Mouse (Mus musculus) thymus, postnatal 10 days (tissue): ENCODE data around the gene Ssbp4.

ENCODE experiments used
- DNase-seq, 2 experiments: peaks; one replicate each; pipeline ENCODE4 v3.0.0; 2021; ENCODE audit warnings: low spot score in 2 of 2

The Ssbp4 gene

DNA sequence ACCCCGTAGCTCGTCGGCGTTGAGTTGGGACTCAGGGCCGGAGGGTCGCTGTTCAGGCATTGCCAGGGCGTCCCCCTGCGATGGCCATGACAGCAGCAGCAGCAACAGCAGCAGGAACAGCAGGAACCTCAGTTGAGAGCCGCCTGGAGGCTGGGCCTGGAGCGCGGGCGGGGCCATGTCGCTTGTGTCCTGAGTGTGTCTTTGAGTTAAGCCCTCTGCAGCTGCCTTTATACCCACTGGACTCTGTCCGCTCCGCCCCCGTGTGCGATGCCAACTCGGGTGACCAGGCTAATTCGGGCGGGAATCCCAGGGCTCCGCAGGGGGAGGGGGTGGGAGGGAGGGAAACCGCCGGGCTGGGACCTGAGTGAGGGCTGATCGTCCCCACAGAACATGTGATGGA lies 22.8 kb upstream of the Ssbp4 start:
- DNase-seq: no peak

DNA sequence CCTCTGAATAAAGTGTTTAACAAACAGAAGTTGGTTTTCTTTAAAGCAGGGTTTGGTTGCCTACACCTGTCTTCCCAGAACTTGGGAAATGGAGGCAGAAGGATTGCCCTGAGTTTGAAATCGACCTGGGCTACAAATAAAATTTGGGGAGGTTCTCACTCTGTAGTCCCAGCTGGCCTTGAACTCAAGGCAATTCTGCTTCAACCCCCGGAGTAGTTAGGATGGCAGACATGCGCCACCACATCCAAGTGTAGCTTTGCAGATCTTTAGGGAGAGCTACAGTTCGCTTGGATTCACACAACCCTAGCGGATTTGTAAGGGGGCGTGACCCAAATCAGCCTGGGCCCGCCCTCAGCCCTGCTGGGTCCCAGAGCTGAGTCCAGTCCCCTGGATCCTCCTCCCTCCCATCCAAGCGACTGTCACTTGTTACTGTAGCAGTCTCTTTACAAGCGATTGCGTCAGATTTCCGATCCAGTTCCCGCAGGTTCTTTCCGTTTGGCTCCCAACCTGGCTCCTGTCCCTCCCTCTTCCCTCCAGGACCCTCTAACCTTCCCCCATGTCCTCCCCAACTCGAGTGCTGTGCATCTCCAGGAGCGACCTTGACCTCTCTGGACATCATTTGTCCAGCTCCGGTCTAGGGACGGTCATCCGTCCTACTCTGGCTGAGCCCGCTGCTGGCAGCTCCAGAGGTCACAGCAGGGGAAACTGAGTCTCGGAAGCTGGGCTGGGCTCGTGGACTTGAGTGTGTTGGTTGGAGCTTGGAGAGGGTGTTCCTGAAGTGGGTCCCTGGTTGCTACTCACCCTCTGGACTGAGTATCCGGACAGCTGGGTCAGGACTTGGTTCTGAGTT lies 22.1 kb upstream of the Ssbp4 start:
- no peak for DNase-seq

DNA sequence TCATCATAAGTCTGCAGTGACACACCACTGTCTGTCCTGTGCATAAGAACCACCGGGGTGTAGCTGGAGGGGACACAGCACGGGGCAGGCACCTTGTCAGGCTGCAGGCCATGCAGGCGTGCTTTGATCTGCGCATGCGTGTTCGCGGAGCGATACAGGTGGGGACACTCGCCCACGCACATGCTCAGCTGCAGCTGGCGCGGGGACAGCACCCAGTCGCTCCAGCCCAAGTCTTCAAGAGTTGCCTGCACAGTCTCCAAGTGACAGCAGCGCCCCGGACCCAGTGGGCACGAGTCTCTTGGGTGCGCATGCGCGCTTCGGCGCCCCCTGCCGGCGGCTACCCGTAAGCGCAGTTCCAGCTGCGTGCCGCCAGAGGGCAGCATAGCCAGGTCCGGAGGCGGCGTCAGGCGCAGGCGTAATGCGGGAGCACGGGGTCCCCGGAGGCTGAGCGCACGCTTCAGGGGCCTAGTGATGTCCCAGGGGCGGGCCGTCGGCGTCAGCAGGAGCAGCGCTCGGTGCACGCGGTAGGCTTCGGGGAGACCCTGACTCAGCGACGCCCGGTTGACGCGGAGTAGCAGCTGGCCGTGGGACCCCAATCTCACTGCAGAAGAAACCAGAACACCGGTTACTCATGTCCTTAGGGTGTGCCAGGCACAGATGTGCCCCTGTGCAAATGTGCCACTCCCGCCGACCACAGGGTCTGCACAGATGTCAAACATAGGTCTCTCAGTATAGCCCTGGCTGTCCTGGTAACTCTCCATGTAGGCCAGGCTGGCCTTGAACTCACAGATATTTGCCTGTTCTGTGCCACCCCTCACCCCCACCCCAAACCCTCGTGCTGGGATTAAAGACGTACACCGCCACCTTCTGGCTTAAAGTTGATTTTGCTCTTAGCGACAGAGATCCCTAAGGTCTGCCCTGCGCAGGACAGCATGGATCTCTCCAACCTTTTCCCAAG lies 21.2 kb upstream of the Ssbp4 start:
- DNase-seq: peak; percentile 88 to 89

DNA sequence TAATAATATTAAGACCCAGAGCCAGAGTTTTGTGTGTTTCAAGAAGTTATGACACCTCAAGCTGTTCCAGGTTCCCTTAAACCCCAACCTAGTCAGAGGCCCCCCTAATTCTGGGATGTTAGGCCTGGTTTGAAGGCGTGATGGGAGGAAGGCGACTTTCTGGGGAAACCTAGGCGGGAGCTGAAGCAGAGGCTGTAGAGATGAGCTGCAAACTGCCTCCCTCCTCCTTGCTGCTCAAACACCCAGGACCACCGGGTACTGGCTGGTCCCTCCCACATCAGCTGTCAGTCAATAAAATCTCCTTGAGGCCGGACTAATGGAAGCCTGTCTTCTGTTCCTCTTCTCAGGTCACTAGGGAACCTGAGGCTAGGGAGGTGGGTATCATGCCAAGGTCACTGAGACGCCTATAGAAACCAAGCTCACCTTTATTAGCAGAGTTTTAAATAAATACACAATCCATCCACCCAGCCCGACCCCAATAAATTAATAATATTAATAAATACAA lies 20.4 kb upstream of the Ssbp4 start:
- DNase-seq: no peak

DNA sequence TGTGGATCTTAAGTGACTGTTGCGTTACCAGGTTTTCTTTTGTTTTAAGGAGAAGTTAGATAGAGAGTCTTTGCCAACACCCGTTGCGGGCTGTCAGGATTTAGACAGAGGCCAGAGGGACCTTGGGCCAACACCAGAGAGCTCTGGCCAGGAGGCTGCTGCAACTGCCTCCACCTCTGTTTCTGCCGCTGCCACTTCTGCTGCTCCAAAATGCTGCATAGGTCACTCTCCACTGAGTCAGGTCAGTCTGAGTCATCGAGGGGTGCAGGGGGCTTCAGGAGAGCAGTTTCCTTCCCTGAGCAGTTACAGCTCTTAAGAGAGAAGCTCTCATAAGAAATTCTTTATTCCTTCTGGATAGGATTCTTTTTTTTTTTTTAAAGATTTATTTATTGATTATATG lies 18.4 kb upstream of the Ssbp4 start:
- no peak for DNase-seq

DNA sequence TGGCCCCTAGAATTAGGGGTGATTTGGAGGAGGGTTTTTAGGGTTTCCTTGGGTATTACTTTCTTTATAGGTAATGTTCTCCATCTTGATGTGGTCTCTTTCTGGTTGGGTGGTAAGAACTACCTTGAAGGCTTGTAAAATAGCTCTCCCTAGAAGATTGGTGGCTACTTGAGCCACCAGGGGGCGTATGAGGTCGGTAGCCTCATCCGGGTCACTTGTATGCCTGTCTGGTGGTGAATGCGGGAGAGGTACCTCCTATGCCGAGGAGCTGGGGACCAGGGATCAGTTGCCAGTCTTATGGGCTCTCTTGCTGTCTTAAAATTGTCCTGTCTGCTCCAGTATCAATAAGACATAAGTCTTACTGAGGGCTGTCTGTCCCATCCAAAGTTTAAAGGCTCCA lies 16.4 kb upstream of the Ssbp4 start:
- DNase-seq: peak in 1 of 2 experiments; percentile 64

DNA sequence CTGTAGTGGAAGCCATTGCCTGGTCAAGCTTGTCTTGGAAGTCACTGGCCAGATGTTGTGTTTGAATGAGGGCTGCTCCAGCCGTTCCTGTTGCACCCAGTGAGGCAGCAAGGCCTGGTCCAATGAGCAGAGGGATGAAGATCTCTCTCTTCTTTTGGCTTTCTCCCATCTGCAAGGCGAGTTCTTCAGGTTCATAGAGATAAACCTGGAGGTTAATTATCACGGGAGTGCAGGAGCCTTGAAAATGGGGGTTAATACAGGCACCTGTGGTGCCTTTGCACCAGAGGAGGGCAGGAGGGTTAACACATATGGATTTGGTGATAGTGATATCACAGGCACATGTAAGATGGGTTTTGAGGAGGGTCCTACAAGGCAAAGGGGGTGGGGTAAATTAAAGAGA lies 13.5 kb upstream of the Ssbp4 start:
- DNase-seq: no peak

DNA sequence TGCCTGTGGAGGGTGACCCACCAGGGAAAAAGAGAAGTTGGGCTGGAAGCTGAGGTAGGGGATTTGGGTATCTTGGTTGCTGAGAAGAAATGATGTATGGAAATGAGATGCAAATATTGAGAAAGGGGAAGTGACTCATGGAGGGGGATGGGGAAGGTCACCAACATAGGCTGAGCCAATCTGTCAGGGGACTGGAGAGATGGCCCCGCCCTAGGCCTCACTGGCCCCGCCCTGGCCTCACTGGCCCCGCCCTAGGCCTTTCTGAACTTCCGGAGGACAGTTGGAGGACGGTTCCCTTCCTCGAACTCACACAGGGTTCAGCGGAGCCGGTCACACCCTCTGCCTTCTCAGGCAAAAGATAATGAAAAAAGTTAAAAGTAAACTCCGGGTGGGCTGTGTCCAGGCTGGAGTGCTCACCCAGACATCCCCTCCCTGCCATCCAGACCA lies 10.2 kb upstream of the Ssbp4 start:
- no peak for DNase-seq

DNA sequence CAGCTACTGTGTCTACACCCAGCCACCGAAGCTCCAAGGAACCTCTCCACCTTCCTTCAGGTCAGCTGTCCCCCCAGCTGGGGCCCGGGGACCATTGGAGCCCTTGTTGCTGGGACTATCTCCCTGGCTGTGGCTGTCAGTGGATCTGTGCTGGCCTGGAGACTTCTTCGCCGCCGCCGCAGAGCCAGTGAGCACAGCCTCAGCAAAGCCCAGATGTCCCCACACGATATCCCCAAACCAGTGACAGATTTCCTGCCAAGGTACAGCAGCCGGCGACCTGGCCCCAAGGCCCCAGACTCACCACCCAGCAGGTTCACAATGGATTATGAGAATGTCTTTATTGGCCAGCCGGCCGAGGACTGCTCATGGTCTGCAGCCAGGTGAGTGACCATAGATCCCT lies 9.3 kb upstream of the Ssbp4 start:
- no peak for DNase-seq

DNA sequence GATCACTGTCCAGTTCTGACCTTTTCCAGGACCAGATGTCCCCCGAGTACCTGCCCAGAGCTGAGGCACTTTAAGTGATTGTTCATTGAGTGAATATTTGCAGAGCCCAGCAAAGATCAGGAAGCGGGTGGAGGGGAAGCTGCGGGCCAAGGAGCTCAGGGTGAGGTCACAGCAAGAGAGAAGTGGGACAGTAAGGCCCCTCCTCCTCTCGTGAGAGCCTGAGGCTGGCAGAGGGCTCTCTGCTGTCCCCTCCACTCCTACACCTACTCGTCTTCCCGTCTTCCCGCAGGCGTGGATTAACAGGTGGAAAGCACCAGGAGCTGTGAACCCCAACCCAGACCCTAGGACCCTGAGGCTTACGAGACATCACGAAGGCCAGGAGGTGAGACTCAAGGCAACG lies 8.0 kb upstream of the Ssbp4 start:
- no peak for DNase-seq

DNA sequence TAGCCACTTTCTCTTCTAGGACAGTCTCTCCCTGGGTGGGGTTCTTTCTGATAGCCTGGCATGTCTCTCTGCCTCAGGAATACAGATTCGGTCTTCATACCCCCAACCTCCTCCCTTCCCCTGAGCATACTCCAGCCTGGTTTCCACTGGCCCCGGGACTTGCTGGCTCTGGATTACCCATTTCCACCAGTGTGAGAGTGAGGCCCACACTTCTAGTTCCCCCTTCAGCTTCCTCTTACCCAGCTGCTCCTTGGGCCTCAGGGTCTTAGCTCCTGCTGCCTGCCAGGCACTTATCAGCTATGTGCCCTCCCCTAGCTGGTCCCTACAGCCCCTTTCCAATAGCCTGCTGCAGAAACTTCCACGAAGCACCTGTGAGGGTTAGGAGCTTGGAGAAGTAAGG lies 7.2 kb upstream of the Ssbp4 start, which contains the start of gene Lrrc25:
Gene Lrrc25, plus strand, starts transcription at position 262 of the 400 bp plus-strand sequence.
- DNase-seq: no peak

DNA sequence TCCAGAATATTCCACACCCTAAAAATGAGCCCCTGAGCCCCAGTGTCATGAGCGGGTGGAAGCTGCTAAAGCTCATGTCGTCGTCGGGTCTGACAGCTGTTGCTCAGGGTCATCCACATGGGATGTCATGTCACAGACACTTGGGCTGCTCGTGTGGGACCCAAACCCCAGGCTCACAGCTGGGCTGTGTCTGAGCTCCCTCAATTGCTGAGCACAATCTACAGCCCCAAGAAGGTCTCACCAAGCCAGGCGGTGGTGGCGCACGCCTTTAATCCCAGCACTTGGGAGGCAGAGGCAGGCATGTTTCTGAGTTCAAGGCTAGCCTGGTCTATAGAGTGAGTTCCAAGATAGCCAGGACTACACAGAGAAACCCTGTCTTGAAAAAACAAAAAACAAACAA lies 6.6 kb upstream of the Ssbp4 start:
- no peak for DNase-seq

DNA sequence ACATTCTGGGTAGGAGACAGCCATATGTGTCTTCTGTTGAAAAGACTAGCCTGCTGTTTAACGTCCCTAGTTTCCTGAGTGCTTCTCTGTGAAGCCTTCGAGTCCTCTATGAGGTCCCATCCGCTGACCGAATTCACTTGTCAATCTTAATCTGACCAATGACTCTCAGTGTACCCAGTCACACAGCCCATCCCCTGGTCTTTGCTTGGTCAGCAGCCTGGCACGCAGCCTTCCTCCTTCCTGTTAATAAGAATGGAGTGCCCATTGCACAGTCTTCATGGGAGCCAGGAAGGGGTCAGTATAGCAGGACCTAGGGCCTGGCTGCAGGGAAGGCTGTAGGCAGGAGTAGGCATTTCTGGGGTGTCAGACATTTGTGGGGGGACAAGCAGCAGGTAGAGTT lies 5.8 kb upstream of the Ssbp4 start:
- no peak for DNase-seq

DNA sequence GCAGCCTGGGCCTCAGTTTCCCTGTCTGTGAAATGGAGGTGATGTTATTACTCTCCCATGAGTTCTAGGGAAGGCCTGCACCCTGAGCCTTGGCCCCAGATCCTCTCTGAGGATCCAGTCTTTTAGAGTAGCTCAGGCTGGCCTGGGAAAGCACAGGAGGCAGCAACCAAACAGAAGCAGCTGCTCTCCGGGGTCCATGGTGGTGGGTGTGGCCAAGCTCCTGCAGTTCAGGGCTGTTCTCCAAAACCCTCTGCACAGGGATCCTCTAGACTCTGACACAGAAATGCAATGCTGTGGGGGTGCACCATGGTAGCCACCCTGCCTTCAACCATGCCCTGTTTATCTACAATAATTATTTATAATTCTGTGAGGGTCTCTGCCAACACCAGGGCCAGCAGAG lies 5.1 kb upstream of the Ssbp4 start:
- no peak for DNase-seq

DNA sequence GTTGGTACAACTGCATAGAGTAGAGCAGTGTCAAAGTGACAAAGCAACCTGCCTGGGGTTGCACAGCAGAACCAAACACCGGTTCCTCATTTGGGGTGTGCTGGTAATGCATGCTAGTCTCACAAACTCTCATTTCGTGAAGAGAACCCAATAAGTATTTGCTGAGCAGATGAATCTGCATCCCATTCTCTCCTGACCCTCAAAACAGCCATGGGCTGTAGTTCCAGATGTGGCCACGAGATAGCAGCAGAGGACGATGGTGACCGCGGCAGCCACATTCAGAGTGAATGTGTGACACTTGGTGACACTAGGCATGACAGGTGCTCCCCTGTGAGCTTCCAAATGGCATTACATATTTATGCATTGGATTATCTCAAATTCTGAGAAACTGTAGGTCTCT lies 3.2 kb upstream of the Ssbp4 start:
- DNase-seq: peak; percentile 84 to 93

DNA sequence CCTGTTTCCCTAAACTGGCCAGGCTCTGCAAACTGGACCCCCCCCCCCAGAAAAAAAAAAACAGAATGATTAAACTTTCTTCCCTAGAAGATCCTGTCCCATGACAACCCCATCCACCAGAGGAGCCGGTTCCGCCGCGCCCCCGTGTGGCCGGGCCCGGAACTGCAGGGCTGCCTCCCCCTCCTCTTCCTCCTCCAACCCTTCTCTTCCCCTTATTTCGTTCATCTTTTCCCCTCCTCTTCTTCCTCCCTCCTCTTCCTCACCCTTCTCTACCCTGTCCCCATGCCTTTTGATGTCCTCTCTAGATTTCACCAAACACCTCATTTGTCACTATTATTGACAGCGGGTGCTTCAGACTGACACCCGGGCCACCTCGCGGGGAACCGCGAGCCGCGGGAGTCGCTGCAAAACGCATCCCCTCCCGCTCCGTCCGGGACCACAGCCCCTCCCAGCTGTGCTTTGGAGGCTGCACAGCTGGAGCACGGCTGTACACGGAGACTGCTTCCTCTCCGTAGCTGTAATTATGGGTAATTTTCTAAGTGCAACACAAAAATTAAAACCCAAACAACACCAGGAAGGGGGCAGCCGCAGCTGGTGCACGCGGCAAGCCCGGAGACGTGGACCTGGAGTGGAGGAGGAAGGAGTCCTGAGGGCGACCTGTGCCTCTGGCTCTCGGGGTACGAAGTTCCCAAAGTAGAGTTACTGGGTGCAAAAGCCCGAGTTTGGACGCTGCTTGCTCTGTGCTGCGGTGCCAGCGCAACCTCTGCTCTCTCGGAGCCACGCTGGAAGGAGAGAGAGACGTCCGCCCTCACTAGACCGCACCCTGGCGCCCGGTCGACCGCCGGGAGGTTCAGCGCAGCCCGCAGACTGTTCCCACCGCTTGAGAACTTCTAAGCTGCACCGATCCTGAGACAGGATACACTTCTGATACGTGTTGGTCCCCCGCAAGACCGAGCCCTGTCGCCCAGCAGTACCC lies 2.4 kb upstream of the Ssbp4 start:
- peak; percentile 83 to 94 for DNase-seq

DNA sequence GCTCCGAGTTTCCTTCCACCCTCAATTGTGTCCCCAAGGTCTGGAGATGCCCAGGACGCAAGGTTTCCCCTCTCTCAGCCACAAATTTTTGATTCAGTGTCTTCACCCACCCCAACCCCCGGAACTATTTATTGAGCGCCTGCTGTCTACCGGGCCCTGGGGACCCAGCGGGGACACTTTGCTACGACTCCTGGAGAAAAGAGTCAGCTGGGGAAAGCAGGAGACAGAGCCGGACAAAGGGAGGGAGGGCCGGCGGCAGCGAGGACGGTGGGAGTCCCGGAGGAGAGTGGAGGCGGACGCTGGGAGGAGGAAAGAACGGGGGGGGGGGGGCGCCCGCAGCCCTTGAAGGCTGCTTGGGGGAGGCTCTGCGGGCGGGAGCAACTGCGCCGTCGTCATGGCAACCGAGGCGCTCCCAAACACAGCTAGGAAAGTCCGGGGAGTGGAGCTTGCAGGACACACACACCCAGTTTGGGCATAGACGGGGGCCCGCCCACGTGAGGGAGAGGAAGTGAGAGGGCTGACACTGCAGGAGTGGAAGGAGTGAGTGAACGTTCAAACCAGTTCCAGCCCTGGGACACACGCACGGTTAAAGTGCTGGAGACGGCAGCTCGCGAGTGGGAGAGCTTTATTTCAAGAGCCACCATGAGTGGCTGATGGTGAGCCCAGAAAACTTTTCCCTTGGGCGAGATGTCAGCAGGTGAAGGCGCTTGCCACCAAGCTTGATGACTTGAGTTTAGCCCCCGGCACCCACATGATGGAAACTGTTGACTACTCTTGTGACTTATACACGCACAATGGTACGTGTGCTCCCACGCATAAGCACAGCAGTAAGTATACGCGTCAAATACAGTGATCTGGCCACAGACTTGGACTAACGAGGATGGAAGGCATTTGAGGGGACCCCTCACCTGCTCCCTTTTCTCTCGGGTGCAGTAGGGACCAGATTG lies 1.4 kb upstream of the Ssbp4 start:
- DNase-seq: peak; percentile 76 to 78

DNA sequence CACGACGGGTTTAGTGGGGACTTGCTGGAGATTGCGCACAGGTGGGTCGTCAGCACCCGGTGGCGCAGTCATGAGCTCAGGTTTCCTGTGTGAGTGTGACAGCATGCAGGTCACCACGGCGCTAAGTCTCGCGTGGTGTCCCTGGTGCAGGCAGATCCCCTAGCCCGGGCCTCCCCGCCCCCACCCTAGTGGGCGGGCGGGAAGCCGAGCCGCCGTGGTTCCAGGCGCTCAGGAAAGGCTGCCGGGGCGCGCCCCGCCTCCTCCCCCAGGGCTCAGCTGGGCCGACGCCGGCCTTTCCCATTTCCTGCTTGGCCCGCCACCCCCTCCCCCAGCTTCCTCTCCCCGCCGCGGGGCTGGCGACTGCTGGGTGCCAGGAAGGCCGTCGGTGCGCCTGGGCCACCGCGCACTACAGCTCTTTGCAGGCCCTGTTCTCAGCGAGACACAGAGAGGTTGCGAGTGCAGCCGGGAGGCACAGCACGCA lies 736 bp upstream of the Ssbp4 start:
- DNase-seq: peak; percentile 79

DNA sequence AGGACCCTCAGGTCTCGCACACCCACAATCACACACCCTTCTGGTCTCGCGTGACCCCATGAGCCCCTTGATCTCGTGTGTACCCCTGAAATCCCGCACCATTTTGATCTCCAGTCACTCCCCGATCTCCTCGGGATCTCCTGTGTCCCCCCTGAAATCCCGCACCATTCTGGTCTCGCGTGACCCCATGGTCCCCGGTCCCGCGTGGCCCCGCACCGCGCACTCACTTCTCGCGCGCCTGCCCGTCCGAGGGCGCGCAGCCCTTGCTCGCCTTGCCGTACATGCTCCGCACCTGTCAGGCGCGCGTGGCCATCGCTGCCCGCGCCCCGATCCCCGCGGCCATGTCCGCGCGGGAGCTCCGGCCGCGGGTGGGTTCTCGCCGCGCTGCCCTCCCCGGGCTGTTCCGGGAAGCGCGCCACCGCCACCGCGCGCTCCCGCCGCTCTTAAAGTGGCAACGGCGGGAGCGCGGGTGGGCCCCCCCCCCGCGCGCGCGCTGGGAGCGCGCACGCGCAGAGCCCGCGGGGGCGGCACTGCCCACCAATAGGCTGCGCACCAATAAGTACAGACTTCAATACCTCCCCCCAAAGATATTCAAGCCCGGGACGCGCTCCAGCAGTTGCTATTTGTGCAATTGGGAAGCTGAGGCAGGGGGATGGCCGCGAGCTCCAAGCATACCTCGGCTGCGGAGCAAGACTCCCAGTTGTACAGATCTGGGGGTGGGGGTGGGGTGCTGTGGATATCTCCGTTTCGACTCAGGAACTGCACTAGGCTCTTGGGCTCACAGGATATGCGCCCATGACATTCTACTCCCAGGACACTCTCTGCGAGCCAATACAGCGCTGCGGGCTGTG lies 549 bp downstream of the Ssbp4 start:
- DNase-seq: peak in 1 of 2 experiments; percentile 45
